Mouse (Mus musculus): ENCODE measurements around the gene Ephb2. TPM values are rescaled to one million over a fixed set of nuclear protein-coding genes. Genes with fewer than 3 reads are reported as not detected.

The Ephb2 gene
- polyA plus RNA-seq, 1 experiment from 2014 or later: 2.3 TPM

DNA sequence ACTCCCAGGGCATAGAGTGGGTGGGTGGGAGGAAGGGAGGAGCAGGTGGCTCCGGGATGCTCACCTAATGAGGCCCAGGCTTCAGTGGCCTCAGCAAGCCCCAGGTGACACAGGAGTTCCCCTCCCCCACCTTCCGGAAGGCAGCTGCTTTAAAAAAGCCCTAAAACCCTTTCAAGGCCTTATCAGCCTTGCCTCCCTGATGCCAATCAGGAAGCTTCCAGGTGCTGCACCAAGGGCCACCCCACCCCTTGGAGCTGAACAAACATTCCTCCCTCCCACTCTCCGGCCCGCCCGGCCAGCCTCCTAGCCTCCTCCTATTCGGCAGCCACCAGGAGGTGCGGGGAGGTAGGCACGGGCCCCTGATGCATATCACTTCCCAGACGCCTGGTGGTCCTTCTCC, 6.0 kb downstream of the Ephb2 start:
- DNase-seq (ENCODE audit: low spot score) (peak; percentile 76), ATAC-seq (ENCODE audit: low FRiP score, low TSS enrichment) (peak; percentile 63)
- H3K9ac ChIP-seq (ENCODE audit: low read length): no peak overlapping the region
- TF ChIP-seq EP300 (optimal IDR thresholded peaks at IDR 0.05): no peak
- no peak for TF ChIP-seq CTCF (IDR thresholded peaks at IDR 0.05; ENCODE audit: low read depth)
- H3K4me2 ChIP-seq (replicated peaks; ENCODE audit: low read depth): 0 out of 2 replicates have a peak overlapping the region, but pooled peaks have one; percentile 5
- H3K4me3 ChIP-seq (ENCODE audit: low read depth, low read length): no peak overlapping the region
- WGBS: 36% methylated on average over 9 of the region's 9 CpGs
- H3K36me3 ChIP-seq (ENCODE audit: control insufficient read depth, insufficient read depth, low read length): no peaks in the 10 kb centered on the region
- H3K4me1 ChIP-seq (replicated peaks; ENCODE audit: control insufficient read depth, insufficient read depth): peaks cover 6% of the 10 kb centered on the region
- H3K27ac ChIP-seq (replicated peaks): no peak overlapping the region
- no peaks in the 10 kb centered on the region for H3K9me3 ChIP-seq (ENCODE audit: control insufficient read depth, low read length)
- no peaks in the 10 kb centered on the region for H3K27me3 ChIP-seq (ENCODE audit: control insufficient read depth, insufficient read depth, low read length)

DNA sequence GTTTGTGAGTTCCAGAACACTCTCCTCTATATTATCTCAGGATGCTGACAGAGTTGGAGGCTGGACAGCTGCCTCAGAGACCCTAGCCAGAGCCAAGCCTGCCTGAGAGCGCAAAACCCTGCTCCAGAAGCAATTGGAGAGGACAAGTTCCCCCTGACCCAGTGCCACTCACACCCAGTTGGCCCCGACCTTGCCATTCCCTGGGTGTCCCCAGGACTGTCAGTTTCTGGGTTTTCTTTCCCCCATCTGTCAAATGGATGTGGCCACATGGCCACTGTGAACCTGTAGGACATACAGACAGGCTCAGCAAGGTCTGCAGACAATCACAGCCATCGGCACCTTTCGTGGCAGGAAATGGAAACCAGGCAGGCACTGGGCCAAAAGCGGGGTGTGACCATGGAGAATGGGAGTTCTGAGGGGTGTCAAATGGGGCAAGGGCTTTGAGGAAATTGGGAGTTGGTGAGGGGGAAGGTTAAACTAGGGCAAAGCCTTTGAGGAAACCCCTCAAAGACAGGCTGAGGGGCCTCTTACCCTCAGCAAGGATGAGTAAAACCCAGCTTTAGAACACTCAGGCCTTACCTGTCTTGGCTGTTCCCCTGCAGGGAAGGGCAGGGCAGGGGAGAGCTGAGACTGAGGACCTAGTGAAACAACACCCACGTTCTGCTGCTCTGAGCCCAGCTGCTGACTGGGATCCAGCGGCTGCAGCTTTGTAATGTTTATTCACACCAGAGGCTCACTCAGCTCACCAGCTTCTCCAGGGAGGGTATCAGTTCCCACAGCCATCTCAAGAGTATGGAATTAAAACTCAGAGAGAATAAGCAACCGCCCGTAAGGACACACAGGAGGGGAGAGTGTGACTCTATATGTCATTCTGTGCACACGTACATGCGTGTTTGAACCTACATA, 6.9 kb downstream of the Ephb2 start:
- DNase-seq (ENCODE audit: low spot score) (peak; percentile 55), ATAC-seq (ENCODE audit: low FRiP score, low TSS enrichment) (peak; percentile 38; the same call in 1 of the 2 replicates)
- Histone ChIP-seq H3K9me3 (ENCODE audit: control insufficient read depth, low read length) (no peaks in the 10 kb centered on the region), H3K27me3 (ENCODE audit: control insufficient read depth, insufficient read depth, low read length) (no peaks in the 10 kb centered on the region), H3K27ac (replicated peaks) (peak overlapping the region; percentile 8; the same call in 1 of the 2 replicates), H3K9ac (ENCODE audit: low read length) (0 out of 2 replicates have a peak overlapping the region, but pooled peaks have one; percentile 4), H3K4me1 (replicated peaks; ENCODE audit: control insufficient read depth, insufficient read depth) (peaks cover 6% of the 10 kb centered on the region; the same call in 1 of the 2 replicates), H3K4me3 (ENCODE audit: low read depth, low read length) (no peak overlapping the region), H3K4me2 (replicated peaks; ENCODE audit: low read depth) (no peak overlapping the region), H3K36me3 (ENCODE audit: control insufficient read depth, insufficient read depth, low read length) (no peaks in the 10 kb centered on the region)
- TF ChIP-seq CTCF (IDR thresholded peaks at IDR 0.05; ENCODE audit: low read depth) (no peak), EP300 (optimal IDR thresholded peaks at IDR 0.05) (no peak)
- WGBS: 29% methylated on average over 11 of the region's 11 CpGs

DNA sequence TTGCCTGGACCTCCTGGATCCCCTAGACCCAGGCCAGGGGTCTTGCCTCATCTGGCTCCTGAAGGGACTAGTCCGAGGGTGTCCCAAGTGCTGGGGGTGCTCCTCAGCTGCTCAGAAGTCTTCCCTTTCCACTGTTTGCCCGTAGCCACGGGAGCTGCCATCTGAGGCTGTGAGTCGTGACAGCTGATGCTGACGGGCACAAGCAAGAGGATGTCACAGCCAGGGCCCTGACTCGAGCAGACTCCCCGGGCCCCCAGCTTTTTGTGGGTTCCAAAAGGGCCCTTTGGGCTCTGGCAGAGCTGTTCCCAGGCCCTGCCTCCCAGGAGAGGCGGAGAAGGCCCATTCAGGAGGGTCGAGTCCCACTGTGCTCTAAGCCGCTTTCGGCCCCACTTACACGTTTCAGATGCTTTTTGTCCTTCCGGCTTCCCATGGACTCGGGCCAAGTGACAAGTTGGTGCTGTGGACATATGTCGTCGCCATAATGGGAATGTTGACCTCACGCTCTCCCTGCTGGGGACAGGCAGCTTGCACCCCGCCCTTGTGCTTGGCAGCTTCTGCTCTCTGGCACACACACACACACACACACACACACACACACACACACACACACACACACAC, 10.7 kb downstream of the Ephb2 start:
- peaks cover 6% of the 10 kb centered on the region; the same call in 1 of the 2 replicates for H3K4me1 ChIP-seq (replicated peaks; ENCODE audit: control insufficient read depth, insufficient read depth)
- no peaks in the 10 kb centered on the region for H3K9me3 ChIP-seq (ENCODE audit: control insufficient read depth, low read length)
- WGBS: 64% methylated on average over 17 of the region's 18 CpGs
- no peak overlapping the region for H3K4me2 ChIP-seq (replicated peaks; ENCODE audit: low read depth)
- H3K27me3 ChIP-seq (ENCODE audit: control insufficient read depth, insufficient read depth, low read length): no peaks in the 10 kb centered on the region
- no peak overlapping the region for H3K27ac ChIP-seq (replicated peaks)
- H3K4me3 ChIP-seq (ENCODE audit: low read depth, low read length): no peak overlapping the region
- ATAC-seq (ENCODE audit: low FRiP score, low TSS enrichment) (0 out of 2 replicates have a peak, but pooled peaks have one; percentile 31), DNase-seq (ENCODE audit: low spot score) (no peak)
- no peak overlapping the region for H3K9ac ChIP-seq (ENCODE audit: low read length)
- H3K36me3 ChIP-seq (ENCODE audit: control insufficient read depth, insufficient read depth, low read length): no peaks in the 10 kb centered on the region
- TF ChIP-seq CTCF (IDR thresholded peaks at IDR 0.05; ENCODE audit: low read depth): no peak
- no peak for TF ChIP-seq EP300 (optimal IDR thresholded peaks at IDR 0.05)

DNA sequence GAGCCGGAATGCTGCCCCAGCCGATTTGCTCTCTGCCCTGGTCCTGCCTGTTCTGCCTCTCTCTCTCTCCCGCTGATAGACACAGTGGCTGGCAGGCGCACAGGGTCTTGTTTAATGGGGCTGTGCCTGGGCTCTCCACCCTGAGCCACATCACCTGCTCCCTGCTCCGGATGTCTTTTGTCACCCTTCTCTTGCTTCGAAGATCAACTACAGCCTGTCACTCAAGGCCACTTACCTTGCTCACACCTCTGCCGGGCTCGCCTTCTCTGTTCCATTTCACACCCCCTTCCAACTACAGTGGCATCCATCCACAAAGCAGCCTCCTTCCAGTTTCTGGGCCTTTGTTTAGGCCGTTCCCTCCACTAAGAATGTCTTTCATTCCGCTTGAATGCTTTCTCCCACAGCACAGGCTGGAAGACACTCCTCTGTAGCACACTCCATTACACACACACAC, 15.7 kb downstream of the Ephb2 start:
- Histone ChIP-seq H3K36me3 (ENCODE audit: control insufficient read depth, insufficient read depth, low read length) (no peaks in the 10 kb centered on the region), H3K4me1 (replicated peaks; ENCODE audit: control insufficient read depth, insufficient read depth) (no peaks in the 10 kb centered on the region), H3K27me3 (ENCODE audit: control insufficient read depth, insufficient read depth, low read length) (no peaks in the 10 kb centered on the region), H3K4me3 (ENCODE audit: low read depth, low read length) (no peak overlapping the region), H3K9ac (ENCODE audit: low read length) (no peak overlapping the region), H3K4me2 (replicated peaks; ENCODE audit: low read depth) (no peak overlapping the region), H3K9me3 (ENCODE audit: control insufficient read depth, low read length) (no peaks in the 10 kb centered on the region), H3K27ac (replicated peaks) (no peak overlapping the region)
- TF ChIP-seq CTCF (IDR thresholded peaks at IDR 0.05; ENCODE audit: low read depth) (no peak), EP300 (optimal IDR thresholded peaks at IDR 0.05) (no peak)
- 49% methylated on average over 10 of the region's 10 CpGs for WGBS
- DNase-seq (ENCODE audit: low spot score) (no peak), ATAC-seq (ENCODE audit: low FRiP score, low TSS enrichment) (no peak)

DNA sequence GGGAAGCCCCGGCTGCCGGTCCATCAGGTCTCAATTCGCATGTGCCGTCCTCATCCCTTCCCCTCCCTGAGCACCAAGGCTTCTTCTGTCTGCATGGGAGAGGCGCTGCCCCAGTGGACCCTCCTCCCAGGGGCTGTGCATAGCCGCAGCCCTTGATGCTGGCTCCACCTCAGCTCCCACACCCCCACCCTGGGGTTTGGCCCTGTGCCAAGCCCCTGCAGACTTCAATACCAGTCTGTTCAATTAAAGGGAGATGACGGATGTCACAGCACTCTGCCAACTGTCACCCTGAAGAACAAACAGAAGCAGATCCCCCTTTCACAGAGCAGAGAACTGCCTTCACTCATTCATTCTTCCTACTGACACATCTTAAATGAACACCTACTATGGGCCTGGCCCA, 19.1 kb downstream of the Ephb2 start:
- Histone ChIP-seq H3K36me3 (ENCODE audit: control insufficient read depth, insufficient read depth, low read length) (no peaks in the 10 kb centered on the region), H3K9me3 (ENCODE audit: control insufficient read depth, low read length) (no peaks in the 10 kb centered on the region), H3K9ac (ENCODE audit: low read length) (no peak overlapping the region), H3K4me2 (replicated peaks; ENCODE audit: low read depth) (no peak overlapping the region), H3K4me3 (ENCODE audit: low read depth, low read length) (no peak overlapping the region), H3K27ac (replicated peaks) (no peak overlapping the region), H3K4me1 (replicated peaks; ENCODE audit: control insufficient read depth, insufficient read depth) (no peaks in the 10 kb centered on the region), H3K27me3 (ENCODE audit: control insufficient read depth, insufficient read depth, low read length) (no peaks in the 10 kb centered on the region)
- TF ChIP-seq EP300 (optimal IDR thresholded peaks at IDR 0.05) (no peak), CTCF (IDR thresholded peaks at IDR 0.05; ENCODE audit: low read depth) (no peak)
- WGBS: 34% methylated on average over 7 of the region's 7 CpGs
- DNase-seq (ENCODE audit: low spot score) (no peak), ATAC-seq (ENCODE audit: low FRiP score, low TSS enrichment) (no peak)
